Mouse (Mus musculus) stomach, postnatal 0 days (tissue): ENCODE measurements around the gene Tfr2.

Source experiments
- CTCF ChIP-seq: IDR thresholded peaks from 2 replicates; pipeline ENCODE4 v1.5.1; 2016; ENCODE audit warnings: antibody characterized with exemption, low read depth, mild to moderate bottlenecking, moderate library complexity
- EP300 ChIP-seq: optimal IDR thresholded peaks from 2 replicates; pipeline ENCODE3; 2016; ENCODE audit warnings: antibody characterized with exemption

- TF ChIP-seq CTCF = no peak
- TF ChIP-seq EP300 = no peak
These were observed 30.0 kb downstream of the Tfr2 start for GRCm38 (mm10) chr5:137599600-137599999.
